Mouse (Mus musculus) ES-Bruce4 (cell line): ENCODE measurements at regions not wholly inside any gene's neighbourhood (a gene's known extent, or its start where the extent isn't known, plus 50 kb on each side); places are given as distances from the start of the nearest gene placed in this dataset.

Experiments used
- CTCF ChIP-seq: IDR thresholded peaks from one replicate; pipeline ENCODE4 v1.8.1; 2011; ENCODE audit warnings: low read depth, low read length
- EP300 ChIP-seq: IDR thresholded peaks from 2 replicates; pipeline ENCODE4 v1.6.1; 2011; ENCODE audit warnings: low read depth, low read length; ENCODE audit not compliant: insufficient read depth
- POLR2A ChIP-seq: IDR thresholded peaks from one replicate; pipeline ENCODE4 v1.8.1; 2011; ENCODE audit warnings: low read length; ENCODE audit not compliant: insufficient read depth

- TF ChIP-seq EP300, result no peak
- TF ChIP-seq CTCF, result no peak
- TF ChIP-seq POLR2A, result no peak
Measured at GRCm38 (mm10) chr17:51408367-51408766, 229.2 kb upstream of the Tbc1d5 start.
